Comparison of ENCODE assay signal across 19 mouse cellular contexts in the genomic region with DNA sequence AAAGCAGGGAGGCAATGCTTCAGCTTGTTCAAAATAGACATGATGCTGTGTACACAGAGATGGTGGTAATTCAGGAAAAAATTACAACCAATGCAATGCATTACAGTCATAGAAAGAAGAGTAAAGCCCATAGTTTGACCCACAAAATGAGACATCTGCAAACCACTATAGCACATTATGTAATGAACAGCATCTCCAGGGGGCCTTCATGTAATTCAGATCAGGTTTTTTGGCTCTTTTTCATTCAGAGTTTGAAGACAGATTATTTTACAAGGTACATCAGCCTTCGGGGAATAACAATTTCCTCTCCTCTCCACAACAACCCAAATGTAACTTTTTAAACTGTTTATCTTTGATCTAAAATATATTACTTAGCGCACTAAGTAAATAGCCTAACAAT.
"Had no signal": no experiment of that assay in that cellular context is flagged by ENCODE, and none has a peak within 500 bp of the region (broad histone marks: within the 10 kb centered on the region; RNA-seq: fewer than 3 reads in every experiment).

No protein-coding gene starts in this region.

- DNase-seq: kidney, adult 11 months; kidney, postnatal 10 days; kidney, postnatal 36 days; layer of hippocampus, postnatal 36 days; liver, embryonic 13.5 days; lung, adult 2 months; lung, postnatal 14 days; right cerebral cortex, postnatal 14 days; right cerebral cortex, postnatal 4 days; thymus, adult 2 months; thymus, postnatal 14 days had no signal

- H3K36me3 ChIP-seq: intestine, embryonic 15.5 days; limb, embryonic 12.5 days; liver, embryonic 13.5 days; midbrain, embryonic 12.5 days; midbrain, embryonic 15.5 days; neural tube, embryonic 13.5 days had no signal

- H3K27ac ChIP-seq: intestine, embryonic 15.5 days; left cerebral cortex, adult 2 months; limb, embryonic 12.5 days; liver, embryonic 13.5 days; macrophage; midbrain, embryonic 12.5 days; midbrain, embryonic 15.5 days; neural tube, embryonic 13.5 days; stomach, postnatal 0 days had no signal

- H3K4me2 ChIP-seq: intestine, embryonic 15.5 days; limb, embryonic 12.5 days; liver, embryonic 13.5 days; midbrain, embryonic 12.5 days; midbrain, embryonic 15.5 days; neural tube, embryonic 13.5 days had no signal

- H3K4me1 ChIP-seq: intestine, embryonic 15.5 days; liver, embryonic 13.5 days; midbrain, embryonic 12.5 days; midbrain, embryonic 15.5 days; neural tube, embryonic 13.5 days had no signal

- H3K9ac ChIP-seq: intestine, embryonic 15.5 days; limb, embryonic 12.5 days; liver, embryonic 13.5 days; midbrain, embryonic 12.5 days; midbrain, embryonic 15.5 days; neural tube, embryonic 13.5 days had no signal

- H3K4me3 ChIP-seq: intestine, embryonic 15.5 days; left cerebral cortex, adult 2 months; limb, embryonic 12.5 days; liver, embryonic 13.5 days; midbrain, embryonic 12.5 days; midbrain, embryonic 15.5 days; neural tube, embryonic 13.5 days had no signal

- ATAC-seq: intestine, embryonic 15.5 days; midbrain, embryonic 15.5 days had no signal

- H3K9me3 ChIP-seq: intestine, embryonic 15.5 days; limb, embryonic 12.5 days; liver, embryonic 13.5 days; midbrain, embryonic 12.5 days; midbrain, embryonic 15.5 days; neural tube, embryonic 13.5 days had no signal

- H3K27me3 ChIP-seq: intestine, embryonic 15.5 days; limb, embryonic 12.5 days; liver, embryonic 13.5 days; midbrain, embryonic 12.5 days; midbrain, embryonic 15.5 days; neural tube, embryonic 13.5 days had no signal
